In the genomic region with DNA sequence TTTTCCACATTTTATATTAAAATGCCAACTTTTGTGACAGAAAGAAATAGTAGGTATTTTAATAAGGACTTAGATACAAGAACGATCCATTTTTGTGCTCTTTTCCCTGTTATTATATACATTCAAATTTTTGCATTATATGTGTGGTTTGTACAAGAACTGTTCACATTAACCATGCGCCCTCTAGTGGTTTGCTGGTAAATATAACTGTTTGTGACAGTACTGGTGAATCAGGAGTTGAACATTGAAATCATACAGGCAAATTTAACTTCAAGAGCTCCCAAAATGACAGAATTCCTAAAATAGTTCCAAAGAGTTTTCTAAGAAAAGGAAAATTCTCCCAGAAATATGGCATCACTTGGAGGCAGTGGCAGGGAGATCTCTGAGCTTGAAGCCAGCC, we compare ENCODE assay signal across 9 mouse cellular contexts. TPM values are rescaled to one million over a fixed set of nuclear protein-coding genes. Genes with fewer than 3 reads are reported as not detected.
A peak's percentile ranks its signal among the peaks of the same experiment; 100 is the strongest.
DNase-seq lines count a peak whose midpoint lies in the region; ATAC-seq and TF ChIP-seq lines count a peak whose summit lies in the region.
"Had no signal": no experiment of that assay in that cellular context is flagged by ENCODE, and none has a peak within 500 bp of the region (broad histone marks: within the 10 kb centered on the region; RNA-seq: fewer than 3 reads in every experiment).

No protein-coding gene starts in this region.

- no peak overlapping the region for H3K4me3 ChIP-seq in heart, postnatal 0 days (ENCODE audit: low read depth, low read length)
- no peak overlapping the region for H3K4me3 ChIP-seq in heart, embryonic 12.5 days
- no peak overlapping the region for H3K4me3 ChIP-seq in neural tube, embryonic 11.5 days (ENCODE audit: low read depth, low read length)
- H3K4me3 ChIP-seq: embryonic facial prominence, embryonic 13.5 days had no signal

- no peak overlapping the region for H3K4me2 ChIP-seq in heart, postnatal 0 days (ENCODE audit: low read depth, low read length)
- no peak overlapping the region for H3K4me2 ChIP-seq in heart, embryonic 12.5 days
- H3K4me2 ChIP-seq in neural tube, embryonic 11.5 days (ENCODE audit: low read depth), result no peak overlapping the region
- H3K4me2 ChIP-seq: embryonic facial prominence, embryonic 13.5 days had no signal

- no peaks in the 10 kb centered on the region for H3K36me3 ChIP-seq in heart, postnatal 0 days (replicated peaks; ENCODE audit: control insufficient read depth, insufficient read depth, low read length)
- H3K36me3 ChIP-seq in heart, embryonic 12.5 days, result no peaks in the 10 kb centered on the region
- no peaks in the 10 kb centered on the region for H3K36me3 ChIP-seq in neural tube, embryonic 11.5 days (ENCODE audit: control insufficient read depth, insufficient read depth, low read length)
- H3K36me3 ChIP-seq: embryonic facial prominence, embryonic 13.5 days had no signal

- no peaks in the 10 kb centered on the region for H3K4me1 ChIP-seq in heart, postnatal 0 days (ENCODE audit: control insufficient read depth, insufficient read depth)
- H3K4me1 ChIP-seq in heart, embryonic 12.5 days (replicated peaks), result peaks cover 4% of the 10 kb centered on the region; the same call in 1 of the 2 replicates
- H3K4me1 ChIP-seq in neural tube, embryonic 11.5 days (ENCODE audit: control insufficient read depth, insufficient read depth, low read length), result no peaks in the 10 kb centered on the region; the same call in 1 of the 2 replicates

- H3K27ac ChIP-seq in heart, postnatal 0 days (ENCODE audit: low read depth), result no peak overlapping the region
- no peak overlapping the region for H3K27ac ChIP-seq in heart, embryonic 12.5 days (ENCODE audit: poor library complexity, severe bottlenecking)
- no peak overlapping the region for H3K27ac ChIP-seq in neural tube, embryonic 11.5 days (ENCODE audit: low read depth, low read length)
- H3K27ac ChIP-seq: embryonic facial prominence, embryonic 13.5 days had no signal

- peak; percentile 60 for DNase-seq in heart, postnatal 0 days (ENCODE audit: low spot score)
- peak; percentile 45 for DNase-seq in neural tube, embryonic 11.5 days (ENCODE audit: low spot score)
- no peak for DNase-seq in neural tube, embryonic 10.5 days (ENCODE audit: extremely low spot score, low spot score)
- peak; percentile 14 for DNase-seq in Muller cell, postnatal 12 days (ENCODE audit: inconsistent ontology term)
- peak; percentile 25 for DNase-seq in heart, postnatal 4 days
- DNase-seq in thymus, postnatal 25 days, result peak; percentile 5
- DNase-seq in right cerebral cortex, postnatal 14 days, result no peak

- peak; percentile 59 for TF ChIP-seq CTCF in heart, postnatal 0 days (IDR thresholded peaks at IDR 0.05; ENCODE audit: low read depth)

- H3K27me3 ChIP-seq in heart, postnatal 0 days (ENCODE audit: control insufficient read depth, insufficient read depth, low read length), result no peaks in the 10 kb centered on the region
- H3K27me3 ChIP-seq in heart, embryonic 12.5 days (replicated peaks), result no peaks in the 10 kb centered on the region
- no peaks in the 10 kb centered on the region for H3K27me3 ChIP-seq in neural tube, embryonic 11.5 days (ENCODE audit: control insufficient read depth, insufficient read depth, low read length)

- no peaks in the 10 kb centered on the region for H3K9me3 ChIP-seq in heart, postnatal 0 days (replicated peaks; ENCODE audit: control insufficient read depth, low read length)
- no peaks in the 10 kb centered on the region for H3K9me3 ChIP-seq in heart, embryonic 12.5 days (replicated peaks)
- no peaks in the 10 kb centered on the region for H3K9me3 ChIP-seq in neural tube, embryonic 11.5 days (ENCODE audit: control insufficient read depth, low read length)
- H3K9me3 ChIP-seq: embryonic facial prominence, embryonic 13.5 days had no signal

- H3K9ac ChIP-seq in heart, postnatal 0 days (replicated peaks; ENCODE audit: low read depth, low read length), result no peak overlapping the region
- no peak overlapping the region for H3K9ac ChIP-seq in heart, embryonic 12.5 days
- no peak overlapping the region for H3K9ac ChIP-seq in neural tube, embryonic 11.5 days (ENCODE audit: low read length)
- H3K9ac ChIP-seq: embryonic facial prominence, embryonic 13.5 days had no signal

- TF ChIP-seq EP300 in heart, postnatal 0 days (IDR thresholded peaks at IDR 0.05; ENCODE audit: low read depth), result no peak

- ATAC-seq in heart, postnatal 0 days (ENCODE audit: insufficient read depth, low read depth), result no peak
- ATAC-seq in heart, embryonic 12.5 days (ENCODE audit: insufficient number of reproducible peaks, low FRiP score), result no peak
- ATAC-seq in neural tube, embryonic 11.5 days (ENCODE audit: insufficient read depth, low FRiP score, low TSS enrichment), result no peak

- 4% methylated on average over 2 of the region's 2 CpGs for WGBS in heart, postnatal 0 days
- WGBS in heart, embryonic 12.5 days, result 2% methylated on average over 2 of the region's 2 CpGs
- WGBS in neural tube, embryonic 11.5 days, result 10% methylated on average over 2 of the region's 2 CpGs

RNA-seq across cellular contexts. Expression of gene Hepacam2, which starts 1.9 kb away (rescaled TPM):
- not detected in 2 replicates for total RNA-seq in heart, postnatal 0 days (2014; rRNA removed; ENCODE audit: low replicate concordance)
- 0.10 TPM in 1 of 2 replicates, not detected in the other for polyA plus RNA-seq in heart, postnatal 0 days (2015; fragmentation: Nextera tagmentation; extraction: Ambion mirVana)
- polyA plus RNA-seq in heart, embryonic 12.5 days (2016; fragmentation: Nextera tagmentation; extraction: Ambion mirVana), result not detected in 2 replicates
- polyA plus RNA-seq in neural tube, embryonic 11.5 days (2014; fragmentation: Nextera tagmentation; extraction: Ambion mirVana), result 0.73 and 1.8 TPM in 2 replicates
- total RNA-seq in heart, postnatal 4 days (2021), result under 1 TPM in 1 of 2 experiments, not detected in 1; 0.14 TPM

RNA-seq across cellular contexts. Expression of gene Vps50, which starts 2.0 kb away (rescaled TPM):
- total RNA-seq in heart, postnatal 0 days (2014; rRNA removed; ENCODE audit: low replicate concordance), result 10.3 and 39.6 TPM in 2 replicates
- 14.3 and 14.9 TPM in 2 replicates for polyA plus RNA-seq in heart, postnatal 0 days (2015; fragmentation: Nextera tagmentation; extraction: Ambion mirVana)
- polyA plus RNA-seq in heart, embryonic 12.5 days (2016; fragmentation: Nextera tagmentation; extraction: Ambion mirVana), result 23.6 and 26.0 TPM in 2 replicates
- 41.7 and 41.8 TPM in 2 replicates for polyA plus RNA-seq in neural tube, embryonic 11.5 days (2014; fragmentation: Nextera tagmentation; extraction: Ambion mirVana)
- 10 to 100 TPM; 15.0 to 18.7 TPM for total RNA-seq in heart, postnatal 4 days (2021)

Comparison
In these comparisons a context has a peak if more than half of its experiments do, and no peak if none do; other contexts are left out.
1. DNase-seq: peak in heart, postnatal 0 days (single experiment), neural tube, embryonic 11.5 days (single experiment), Muller cell, postnatal 12 days (single experiment), heart, postnatal 4 days (single experiment) and thymus, postnatal 25 days (single experiment); none in neural tube, embryonic 10.5 days (single experiment) and right cerebral cortex, postnatal 14 days (single experiment).